Mouse (Mus musculus) neural tube, postnatal 0 days (tissue): ENCODE data around the gene Mrpl27. TPM values are rescaled to one million over a fixed set of nuclear protein-coding genes. Genes with fewer than 3 reads are reported as not detected.

Experiments
- polyA plus RNA-seq: library from polyadenylated mRNA; unstranded; fragments of >200 nt; fragmentation: Nextera tagmentation; extraction: Ambion mirVana; gene quantifications from 2 replicates; pipeline ENCODE4 v1.2.1, GENCODE M21; 2015

Gene Mrpl27
- 189 and 199 TPM in 2 replicates for polyA plus RNA-seq

DNA sequence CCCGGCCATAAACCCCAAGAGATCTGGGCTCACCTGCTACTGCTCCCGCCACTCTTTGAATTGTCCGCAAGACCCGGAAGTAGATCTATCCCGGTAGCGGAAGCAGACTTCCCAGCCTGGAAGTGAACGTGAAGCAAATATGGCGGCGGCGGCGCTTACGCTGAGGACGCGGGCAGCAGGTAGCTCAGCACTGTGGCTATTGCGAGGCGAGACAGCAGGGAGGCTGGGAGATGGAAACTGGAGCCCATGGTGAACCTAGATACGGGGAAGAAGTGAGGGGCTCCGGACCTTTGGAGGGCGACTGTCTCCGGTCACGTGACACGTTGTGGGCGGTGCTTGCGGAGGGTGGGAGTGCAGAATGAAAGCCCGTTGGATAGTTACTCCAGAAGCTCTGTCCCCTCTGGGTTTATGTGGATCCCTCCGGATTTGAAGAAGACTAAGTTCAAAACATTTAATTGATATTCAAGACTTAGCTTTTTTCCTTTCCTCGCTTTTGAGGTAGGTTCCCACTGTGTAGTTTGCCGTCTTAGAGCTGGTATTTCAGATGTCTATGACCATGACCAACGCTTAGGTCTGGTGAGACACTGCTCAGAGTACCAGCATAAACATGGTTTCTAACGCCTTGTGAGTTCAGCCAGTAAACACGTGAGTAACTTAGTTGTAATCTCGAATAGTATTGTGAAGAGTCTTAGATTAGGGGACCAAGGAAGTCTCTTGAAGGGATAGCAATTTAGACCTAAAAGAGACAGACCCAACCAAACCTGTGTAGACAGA is at the start of gene Mrpl27, which contains the start of gene Eme1:
Mrpl27 (plus strand) TSS at position 105 of the 774 bp plus-strand sequence.
Eme1 (minus strand) TSS at position 302 of the 774 bp plus-strand sequence.

DNA sequence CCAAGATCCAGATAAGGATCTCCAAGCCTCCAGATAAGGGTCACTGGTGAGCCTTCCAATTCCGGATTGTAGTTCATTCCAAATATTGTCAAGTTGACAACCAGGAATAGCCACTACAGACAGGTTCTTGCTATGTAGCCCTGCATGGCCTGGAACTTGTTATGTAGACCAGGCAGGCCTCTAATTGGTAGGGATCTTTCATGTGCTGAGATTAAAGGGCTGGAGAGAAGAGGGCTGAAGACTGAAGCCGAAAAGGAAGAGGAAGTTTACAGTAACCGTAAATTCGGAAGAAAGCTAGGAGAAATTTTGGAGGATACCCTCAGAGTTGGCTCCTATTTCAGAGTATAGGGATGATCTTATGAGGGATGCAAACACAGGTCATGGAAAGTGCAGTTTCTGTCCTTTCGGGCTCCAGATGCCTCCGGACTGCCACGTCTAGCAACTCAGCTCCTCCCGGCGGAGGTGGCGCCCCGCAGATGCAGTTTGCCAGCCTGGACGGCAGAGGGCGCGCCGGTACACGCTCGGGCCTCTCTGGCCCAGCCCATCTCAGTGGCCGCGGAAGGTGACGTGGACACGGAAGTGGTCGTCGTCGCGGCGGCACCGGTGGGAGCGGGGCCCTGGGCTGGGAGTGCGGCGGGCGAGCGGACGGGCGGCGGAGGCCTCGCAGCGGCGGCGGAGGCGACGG is 24.2 kb upstream of the Mrpl27 start, which contains the start of gene Lrrc59:
Lrrc59 (plus strand) TSS at position 569 of the 685 bp plus-strand sequence.

DNA sequence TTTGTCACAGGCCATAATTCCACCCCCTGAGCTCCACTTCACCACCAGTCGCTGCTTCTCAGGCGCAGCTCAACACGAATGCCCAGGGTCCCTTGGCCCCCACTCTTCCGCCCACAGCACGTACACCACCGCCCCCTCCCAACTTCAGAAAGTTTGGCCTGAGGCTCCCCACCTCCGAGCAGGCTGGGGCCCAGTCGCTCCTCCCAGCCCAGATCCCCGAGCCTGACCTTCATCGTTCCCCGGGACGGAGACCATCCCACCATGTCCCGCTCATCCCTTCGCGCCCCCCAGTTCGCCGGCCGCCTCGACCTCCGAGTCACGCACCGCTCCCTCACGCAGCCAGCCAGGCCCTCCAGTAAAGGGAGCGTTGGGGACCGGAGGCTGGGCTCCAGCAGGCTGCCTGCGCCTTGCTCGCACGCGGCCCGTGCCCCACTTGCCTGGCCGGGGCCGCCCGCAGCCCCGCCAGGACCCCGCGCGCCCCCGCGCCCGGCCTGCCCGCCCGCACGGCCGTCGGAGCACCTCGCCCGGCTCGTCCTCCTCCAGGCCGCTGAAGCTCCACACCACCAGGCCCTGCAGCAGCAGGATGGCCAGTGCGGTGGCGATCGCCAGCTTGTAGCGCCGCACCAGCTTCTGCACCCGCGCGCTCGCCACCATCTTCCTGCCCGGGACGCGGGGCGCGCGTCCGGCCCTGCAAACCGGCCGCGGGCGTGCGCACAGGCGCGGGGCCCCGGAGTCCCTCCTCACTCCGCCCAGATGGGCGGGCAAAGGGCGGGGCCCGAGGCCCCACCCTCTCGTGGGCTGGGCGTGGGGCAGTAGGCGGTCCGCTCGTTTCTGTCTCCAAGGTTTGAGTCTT is 23.4 kb downstream of the Mrpl27 start, which contains the start of gene Xylt2:
Xylt2 (minus strand) TSS at position 762 of the 853 bp plus-strand sequence.

DNA sequence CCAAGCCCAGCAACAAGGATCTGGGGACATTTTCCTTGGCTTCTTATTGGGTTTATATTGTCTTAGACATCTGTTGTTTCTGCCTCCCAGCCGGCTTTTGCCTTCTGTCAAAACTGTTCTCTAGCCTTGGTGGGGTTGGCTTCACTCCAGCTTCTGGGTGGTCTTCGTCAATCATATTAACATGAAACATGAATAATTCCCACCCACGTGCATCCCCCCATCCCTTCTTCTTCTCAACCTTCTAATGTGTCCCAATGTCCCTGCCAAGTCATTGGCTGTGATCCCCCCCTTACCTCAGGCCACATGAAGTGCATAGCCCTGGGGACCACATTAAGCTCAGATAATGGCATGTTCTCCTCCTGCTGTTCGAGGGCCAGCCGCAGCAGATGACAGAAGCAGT is 50.9 kb downstream of the Mrpl27 start, which contains the start of gene Gm11541:
Gm11541 (minus strand) TSS at position 28 of the 400 bp plus-strand sequence.

Other genes with a start within 250 kb of the Mrpl27 start
- 11.5 and 19.1 TPM in 2 replicates for gene Cacna1g, start 179.6 kb upstream of the Mrpl27 start, polyA plus RNA-seq
- gene Spata20, start 167.6 kb upstream of the Mrpl27 start, polyA plus RNA-seq: 0.97 and 1.2 TPM in 2 replicates
- 1.8 and 2.5 TPM in 2 replicates for gene Epn3, start 153.8 kb upstream of the Mrpl27 start, polyA plus RNA-seq
- gene Mycbpap, start 132.0 kb upstream of the Mrpl27 start, polyA plus RNA-seq: 0.75 and 0.98 TPM in 2 replicates
- 9.7 and 12.6 TPM in 2 replicates for gene Rsad1, start 104.5 kb upstream of the Mrpl27 start, polyA plus RNA-seq
- gene Chad, start 88.7 kb upstream of the Mrpl27 start, polyA plus RNA-seq: 2.3 TPM in 2 replicates
- gene Acsf2, start 51.9 kb upstream of the Mrpl27 start, polyA plus RNA-seq: 2.7 and 3.6 TPM in 2 replicates
- gene Lrrc59, start 24.0 kb upstream of the Mrpl27 start, polyA plus RNA-seq: 110 and 117 TPM in 2 replicates
- 0.86 and 1.5 TPM in 2 replicates for gene Eme1, start 197 bp downstream of the Mrpl27 start, polyA plus RNA-seq
- gene Xylt2, start 23.7 kb downstream of the Mrpl27 start, polyA plus RNA-seq: 18.1 and 19.3 TPM in 2 replicates
- 0.12 TPM in 1 of 2 replicates, not detected in the other for gene Gm11541, start 50.7 kb downstream of the Mrpl27 start, polyA plus RNA-seq
- 0.17 TPM in 1 of 2 replicates, not detected in the other for gene Cdc34b, start 88.0 kb downstream of the Mrpl27 start, polyA plus RNA-seq
- gene Tmem92, start 128.9 kb downstream of the Mrpl27 start, polyA plus RNA-seq: not detected in 2 replicates